Mouse (Mus musculus): ENCODE measurements at regions not wholly inside any gene's neighbourhood (a gene's known extent, or its start where the extent isn't known, plus 50 kb on each side); places are given as distances from the start of the nearest gene placed in this dataset.

DNA sequence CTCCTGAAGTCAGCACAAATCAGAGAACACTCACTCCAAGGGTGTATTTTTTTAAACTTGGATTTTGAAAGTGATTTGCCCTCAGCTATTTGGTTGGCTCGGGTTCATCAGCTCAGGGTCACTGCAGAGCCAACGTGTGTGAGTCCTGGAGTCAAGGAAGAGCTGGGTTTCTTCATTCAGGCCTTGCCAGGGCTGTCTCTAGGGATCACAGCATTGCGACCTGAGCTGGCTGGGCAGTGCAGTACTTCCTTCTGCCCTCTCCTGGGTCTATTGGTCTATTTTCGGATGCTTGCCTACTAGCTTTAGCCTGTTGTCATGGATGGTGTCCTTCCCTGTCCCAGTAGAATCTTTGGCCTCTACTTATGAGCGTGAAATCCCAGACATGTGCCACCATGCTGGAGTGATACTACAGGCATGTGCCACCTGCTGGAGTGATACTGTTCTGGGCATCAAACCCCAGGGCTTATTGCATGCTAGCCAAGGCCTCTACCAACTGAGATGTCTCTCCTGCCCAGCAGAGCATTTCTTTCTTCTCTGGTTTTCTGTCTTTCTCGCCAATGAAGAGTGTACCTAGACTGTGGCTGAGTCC is 211.7 kb upstream of the Rbfox1 start:
- no peak for DNase-seq (ENCODE audit: low read depth, low spot score)

DNA sequence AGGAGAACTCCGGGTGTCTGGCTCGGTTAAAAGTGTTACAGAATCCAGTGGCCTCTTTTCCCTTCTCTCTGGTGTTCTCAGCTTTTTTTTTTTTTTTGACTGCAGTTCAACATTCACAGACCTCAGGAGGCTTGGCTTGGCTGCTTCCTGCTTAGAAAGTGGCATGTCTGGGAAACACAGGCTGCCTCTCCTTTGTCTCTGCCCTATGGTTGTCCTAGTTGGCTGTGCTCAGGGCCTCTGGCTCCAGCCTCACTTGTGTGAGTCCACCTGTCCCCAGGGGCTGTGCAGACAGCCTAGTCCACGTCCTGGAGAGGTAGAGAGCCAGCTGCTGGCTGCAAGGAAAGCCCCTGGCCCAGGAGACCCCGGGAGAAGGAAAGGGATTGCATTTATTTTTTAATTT is 212.3 kb upstream of the Rbfox1 start:
- no peak for DNase-seq (ENCODE audit: low read depth, low spot score)

DNA sequence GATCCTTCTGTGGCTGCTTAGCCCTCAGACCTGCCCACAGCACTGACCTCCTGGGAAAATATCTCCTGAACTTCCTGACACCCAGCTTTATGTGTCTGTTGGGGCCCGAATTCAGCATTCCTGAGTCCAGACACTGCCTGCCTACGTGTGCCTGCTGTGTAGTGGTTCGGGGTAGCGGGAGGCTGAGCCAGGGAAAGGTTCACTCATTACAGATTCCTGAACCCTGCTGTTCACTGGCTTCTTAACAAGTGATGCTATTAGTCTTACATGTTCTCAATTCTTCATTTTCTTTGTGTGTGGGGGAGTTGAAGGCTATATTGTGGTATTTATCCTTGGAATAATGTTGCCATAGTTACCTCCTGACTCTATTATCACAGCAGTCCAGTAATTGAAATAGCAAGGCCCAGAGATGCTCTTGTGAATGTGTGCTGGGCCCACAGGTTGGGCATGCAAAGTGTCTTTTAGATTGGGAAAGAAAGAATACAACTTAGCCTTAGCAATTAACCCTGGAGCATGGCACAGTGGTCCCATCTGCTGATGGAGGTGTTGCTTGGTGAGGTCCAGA is 216.7 kb upstream of the Rbfox1 start:
- no peak for DNase-seq (ENCODE audit: low read depth, low spot score)

DNA sequence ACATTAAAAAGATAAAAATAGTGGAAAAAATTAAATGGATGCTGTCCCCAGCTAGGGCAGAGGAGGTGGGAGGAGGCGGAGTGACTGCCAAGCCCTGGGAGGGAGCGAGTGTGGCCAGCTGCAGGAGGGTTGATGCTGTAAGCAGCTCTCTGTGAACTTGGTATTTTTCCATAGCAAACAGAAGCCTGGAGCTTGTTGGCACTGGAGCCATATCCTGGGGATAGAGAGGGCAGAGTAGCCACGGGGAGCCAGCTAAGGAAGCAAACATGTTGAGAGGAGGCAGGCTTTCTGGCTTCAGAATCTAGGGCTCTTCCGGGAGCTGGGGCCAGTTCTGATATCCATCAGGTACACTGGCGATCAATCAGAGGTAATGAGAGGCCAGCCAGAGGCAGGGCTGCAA is 223.2 kb upstream of the Rbfox1 start:
- no peak for DNase-seq (ENCODE audit: low read depth, low spot score)

DNA sequence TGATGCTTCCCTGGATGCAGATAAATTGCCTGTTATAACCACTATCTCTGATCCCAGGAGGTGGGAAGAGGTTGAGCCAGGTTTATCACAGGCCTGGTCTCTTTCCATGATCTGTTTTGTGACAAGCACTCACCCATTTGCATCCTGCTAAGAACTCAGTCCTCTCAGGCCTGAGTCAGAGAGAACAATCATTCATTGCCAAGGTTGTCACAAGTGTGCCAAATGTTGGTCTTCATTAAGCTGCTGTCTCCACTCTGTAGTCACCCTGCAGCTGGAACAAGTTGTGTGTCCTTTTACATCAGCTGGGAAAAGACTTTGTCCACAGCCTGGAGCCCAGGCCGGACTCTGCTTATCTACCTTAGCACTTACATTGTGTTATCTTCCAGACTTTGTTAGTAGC is 233.6 kb upstream of the Rbfox1 start:
- DNase-seq (ENCODE audit: low read depth, low spot score) = no peak

DNA sequence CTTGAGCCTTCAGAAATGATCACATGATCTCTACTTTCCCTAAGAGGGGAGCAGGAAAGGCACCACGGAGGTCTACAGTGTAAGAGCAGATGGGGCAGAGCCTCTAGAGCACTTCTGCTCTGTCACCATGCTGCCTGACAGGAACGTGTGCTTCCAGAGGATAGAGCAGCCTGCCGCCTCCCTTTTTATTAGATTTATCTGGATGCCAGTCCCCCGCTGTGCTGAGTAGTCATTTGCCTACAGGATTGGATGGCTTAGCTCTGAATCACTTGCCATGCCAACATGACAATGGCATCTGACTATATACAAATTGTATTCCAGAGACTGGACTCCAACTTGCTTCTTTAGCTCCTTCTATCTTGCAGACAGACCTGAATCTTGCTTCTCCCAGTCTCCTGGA is 234.2 kb upstream of the Rbfox1 start:
- no peak for DNase-seq (ENCODE audit: low read depth, low spot score)

DNA sequence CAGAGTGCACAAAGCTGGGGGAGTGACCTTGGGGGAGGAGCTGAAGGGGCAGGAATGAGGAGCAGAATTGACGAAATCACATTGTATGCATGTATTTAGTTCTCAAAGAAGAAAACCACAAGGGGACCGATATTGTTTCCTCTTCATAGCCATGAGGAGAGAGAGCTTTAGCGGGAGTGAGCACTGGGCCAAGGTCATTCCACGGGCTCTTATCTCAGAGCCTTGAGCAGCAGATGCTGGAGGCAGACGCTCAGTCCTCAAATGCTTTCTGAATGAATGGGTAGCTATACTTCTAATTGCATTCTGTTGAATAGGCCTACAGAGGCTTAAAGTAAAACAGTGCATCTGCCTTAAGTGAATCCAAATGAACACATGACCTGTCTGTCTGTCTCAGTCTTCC is 245.2 kb upstream of the Rbfox1 start:
- DNase-seq (ENCODE audit: low read depth, low spot score) = no peak

DNA sequence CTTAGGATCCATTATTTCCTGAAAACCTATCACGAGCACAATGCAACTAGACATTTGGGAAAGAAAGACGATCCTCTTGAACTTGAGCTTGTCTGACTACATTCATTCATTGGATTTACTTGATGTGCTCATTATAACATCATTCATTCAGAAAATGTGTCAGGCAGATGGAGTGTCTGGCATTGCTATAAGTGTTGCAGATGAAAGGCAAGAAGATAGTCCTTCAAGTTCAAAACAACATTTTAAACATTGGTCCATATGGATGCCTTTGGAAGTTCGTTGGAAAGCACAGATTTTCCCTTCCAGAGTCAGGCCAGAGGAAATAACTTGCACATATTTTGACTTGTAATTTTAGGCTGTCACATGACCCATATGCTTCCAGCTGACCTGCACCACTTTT is 255.2 kb upstream of the Rbfox1 start:
- no peak for DNase-seq (ENCODE audit: low read depth, low spot score)

DNA sequence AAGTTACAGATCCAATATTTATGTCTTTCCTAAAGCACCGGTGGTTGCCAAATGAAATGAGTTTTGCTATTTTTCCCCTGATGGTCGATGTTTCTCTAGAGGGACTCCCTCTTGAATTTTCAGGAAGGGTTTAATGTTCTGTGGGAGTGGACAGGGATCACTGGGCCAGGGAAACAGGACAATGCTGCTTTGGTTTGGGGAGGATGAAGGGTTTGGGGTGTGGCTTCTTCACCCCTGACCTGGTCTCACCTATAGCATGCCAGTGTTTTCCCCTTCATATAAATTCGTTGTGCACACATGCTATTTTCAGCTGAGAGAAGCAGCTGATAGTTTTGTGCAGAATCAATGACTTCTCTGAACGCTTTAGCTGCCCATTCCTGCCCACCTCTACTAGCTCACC is 257.2 kb upstream of the Rbfox1 start:
- DNase-seq (ENCODE audit: low read depth, low spot score) = no peak

DNA sequence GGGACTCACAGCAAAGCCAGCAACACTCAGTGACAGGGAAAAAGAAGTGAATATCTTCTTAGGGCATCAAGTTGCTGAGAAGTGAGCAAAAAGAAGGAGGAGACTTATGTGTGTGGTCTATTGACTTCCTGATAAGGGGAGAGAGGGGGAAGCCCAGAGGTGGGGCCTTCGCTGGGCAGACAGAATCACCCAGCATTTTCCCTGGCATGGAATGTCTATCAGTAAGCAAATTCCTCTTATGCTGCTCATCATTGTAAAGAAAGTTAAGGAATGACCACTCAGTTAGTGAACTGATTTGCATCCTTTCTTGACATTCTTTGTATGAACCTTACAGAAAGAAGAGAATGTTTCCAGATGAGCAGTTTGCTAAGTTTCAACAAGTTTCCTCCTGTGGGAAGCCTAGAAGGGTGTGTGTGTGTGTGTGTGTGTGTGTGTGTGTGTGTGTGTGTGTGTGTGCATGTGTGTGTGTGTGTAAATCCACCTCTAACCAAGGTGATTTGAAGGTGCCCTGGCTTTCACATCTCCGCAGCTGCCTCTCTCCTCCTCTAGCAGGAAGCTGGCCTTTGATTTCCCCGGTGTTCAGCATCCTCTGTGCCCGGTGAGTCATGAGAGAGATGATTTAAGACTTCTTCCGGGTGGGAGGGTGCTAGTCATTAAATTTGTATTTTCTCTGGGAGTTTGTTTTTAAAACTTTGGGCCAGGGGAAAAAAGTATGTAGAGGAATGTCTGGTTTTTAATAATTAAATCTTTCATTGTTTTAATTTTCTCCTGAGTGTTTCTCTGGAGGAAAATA is 257.8 kb upstream of the Rbfox1 start:
- DNase-seq (ENCODE audit: low read depth, low spot score) = no peak

DNA sequence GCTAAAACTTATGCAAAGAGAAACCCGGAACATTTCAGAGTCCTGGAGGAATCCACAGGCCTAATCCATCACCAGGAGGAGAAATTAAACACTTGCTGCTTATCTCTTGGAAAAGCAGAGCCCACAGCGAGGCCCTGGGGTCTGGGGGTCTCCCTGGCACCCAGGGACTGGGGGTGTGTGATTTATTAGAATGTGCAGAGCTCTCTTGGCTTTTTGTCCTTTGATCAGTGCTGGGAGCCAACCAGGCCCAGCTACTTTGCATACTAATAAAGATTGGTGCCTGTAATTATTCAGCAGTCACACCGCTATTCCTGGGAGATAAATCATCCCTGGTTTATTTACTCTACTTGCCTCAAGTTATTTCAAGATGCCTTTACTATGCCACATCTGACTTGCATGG is 260.0 kb upstream of the Rbfox1 start:
- no peak for DNase-seq (ENCODE audit: low read depth, low spot score)

DNA sequence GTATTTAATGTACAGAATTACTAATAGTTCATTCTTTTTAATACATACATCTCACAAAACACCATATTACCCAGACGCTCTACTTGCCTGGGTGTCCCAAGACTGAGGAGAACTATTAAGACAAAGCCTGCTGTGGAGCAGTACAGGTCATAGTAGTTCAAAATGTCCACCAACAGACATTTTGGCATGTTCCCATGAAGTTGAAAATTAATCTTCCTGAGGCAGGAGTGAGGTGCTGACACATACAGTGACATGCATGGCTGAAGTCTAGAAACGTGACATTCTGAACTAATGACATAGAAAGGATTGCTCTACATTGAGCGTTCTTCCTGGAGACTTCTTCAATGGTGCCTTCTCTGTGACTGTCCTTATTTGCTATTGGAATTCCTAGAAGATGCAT is 264.6 kb upstream of the Rbfox1 start:
- no peak for DNase-seq (ENCODE audit: low read depth, low spot score)

DNA sequence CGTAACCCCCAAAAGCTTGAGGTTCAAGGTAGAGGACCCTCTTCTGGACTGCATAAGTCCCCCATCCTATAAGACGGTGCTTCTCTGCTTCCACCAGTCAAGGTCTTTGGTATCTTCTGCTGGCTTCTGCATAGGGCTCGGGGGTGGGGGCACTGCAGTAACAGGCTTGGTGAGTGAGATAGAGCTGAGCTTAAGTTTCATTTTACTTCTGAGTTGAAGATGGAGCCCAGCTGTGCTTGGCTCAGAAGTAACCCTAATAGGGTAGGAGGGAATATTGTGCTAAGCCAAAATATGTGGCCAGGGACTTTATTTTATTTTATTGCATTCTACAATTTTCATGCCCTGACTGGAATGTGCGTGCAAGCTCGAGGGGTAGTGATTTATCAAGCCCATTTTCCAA is 268.8 kb upstream of the Rbfox1 start:
- DNase-seq (ENCODE audit: low read depth, low spot score) = no peak

DNA sequence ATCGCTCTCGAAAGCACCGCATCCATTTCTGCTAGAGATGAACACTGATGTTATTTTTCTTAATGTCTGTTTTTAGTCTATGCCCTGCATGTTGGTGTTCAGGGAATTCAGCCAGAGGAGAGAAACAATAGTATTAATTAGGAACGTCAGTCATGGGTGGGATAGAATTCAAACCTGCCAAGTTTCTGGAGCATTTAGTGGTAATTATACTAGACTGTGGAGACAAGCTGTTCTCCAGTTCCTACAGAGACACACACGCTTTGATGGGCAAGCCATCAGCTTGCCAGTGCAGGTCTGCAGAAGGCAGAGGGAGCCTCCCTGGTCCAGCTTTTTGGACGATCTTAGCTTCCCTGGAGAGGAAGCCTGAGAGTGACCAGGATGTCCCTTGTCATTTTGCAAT is 289.8 kb upstream of the Rbfox1 start:
- DNase-seq (ENCODE audit: low read depth, low spot score) = no peak

DNA sequence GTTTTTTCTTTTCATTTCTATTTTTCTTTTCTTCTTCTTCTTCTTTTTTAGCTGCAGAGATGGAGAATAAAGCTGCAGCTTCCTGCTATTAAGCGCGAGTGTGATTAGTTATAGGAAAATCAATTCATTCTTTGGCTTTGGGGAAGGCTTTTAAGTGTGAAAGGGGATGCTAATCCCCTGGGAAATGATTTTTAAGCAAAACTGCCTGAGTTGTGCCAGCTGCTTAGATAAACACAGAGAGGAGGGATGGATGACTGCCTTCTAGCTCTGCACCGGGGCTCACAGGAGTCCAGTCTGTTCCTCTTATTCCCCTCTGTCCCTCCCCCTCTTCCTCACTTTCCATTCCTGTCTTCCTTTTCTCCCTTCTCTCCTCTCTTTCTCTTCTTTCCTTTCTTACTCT is 306.8 kb upstream of the Rbfox1 start:
- DNase-seq (ENCODE audit: low read depth, low spot score) = no peak

DNA sequence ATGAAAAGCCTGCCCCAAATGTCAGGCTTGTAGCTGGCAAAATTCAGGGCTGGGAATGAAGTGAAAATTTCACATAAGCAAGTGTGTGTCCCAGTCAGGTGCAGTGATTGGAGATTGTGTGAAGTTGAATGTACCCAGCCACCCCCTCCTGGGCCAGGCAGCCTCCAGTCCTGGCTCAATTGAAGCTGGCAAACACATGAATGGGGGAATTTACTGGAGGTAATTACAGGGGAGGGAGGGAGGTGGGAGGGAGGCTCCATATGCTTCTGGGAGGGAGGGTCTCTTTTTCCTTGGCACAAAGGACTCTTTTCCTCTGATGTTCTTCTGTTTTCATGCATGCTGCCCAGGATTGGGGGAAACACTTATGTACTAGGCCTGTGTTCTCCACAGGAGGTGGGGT is 312.4 kb upstream of the Rbfox1 start:
- no peak for DNase-seq (ENCODE audit: low read depth, low spot score)

DNA sequence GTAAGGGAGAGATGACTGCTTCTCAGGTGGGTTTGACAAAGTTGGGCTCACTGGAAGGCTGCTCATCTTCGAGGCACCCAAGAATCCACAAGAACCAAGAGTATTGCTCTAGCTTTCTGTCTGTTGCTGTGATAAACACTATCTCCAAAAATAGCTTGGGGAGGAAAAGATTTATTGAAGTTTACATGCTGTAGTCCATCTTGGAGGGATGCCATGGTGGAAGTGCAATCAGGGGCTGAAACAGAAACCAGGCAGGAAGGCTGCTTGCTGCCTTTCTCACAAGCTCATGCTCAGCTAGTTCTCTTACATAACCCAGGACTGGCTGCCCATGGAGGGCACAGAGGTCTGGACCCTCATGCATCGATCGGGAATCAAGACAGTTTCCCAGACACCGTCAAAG is 314.5 kb upstream of the Rbfox1 start:
- no peak for DNase-seq (ENCODE audit: low read depth, low spot score)

DNA sequence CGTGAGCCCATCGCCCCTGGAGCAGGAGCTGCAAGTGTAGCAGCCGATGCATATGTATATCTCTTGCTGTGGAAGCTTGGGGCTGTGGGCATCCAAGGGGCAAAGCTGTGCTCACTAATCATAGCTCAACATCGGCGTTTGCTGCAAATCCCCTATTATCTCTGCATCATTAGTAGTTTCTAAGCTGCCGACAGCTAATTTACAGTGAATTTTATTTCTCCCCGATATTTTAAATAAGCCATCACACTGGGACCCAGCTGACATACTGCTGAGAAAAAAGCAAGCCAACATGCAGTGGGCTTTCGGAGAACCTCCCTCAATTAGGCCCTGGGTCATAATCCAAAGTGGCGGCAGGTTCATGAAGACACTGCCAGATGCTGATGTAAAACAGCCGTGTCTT is 313.3 kb upstream of the Eef2kmt start:
- DNase-seq (ENCODE audit: low read depth, low spot score) = no peak

DNA sequence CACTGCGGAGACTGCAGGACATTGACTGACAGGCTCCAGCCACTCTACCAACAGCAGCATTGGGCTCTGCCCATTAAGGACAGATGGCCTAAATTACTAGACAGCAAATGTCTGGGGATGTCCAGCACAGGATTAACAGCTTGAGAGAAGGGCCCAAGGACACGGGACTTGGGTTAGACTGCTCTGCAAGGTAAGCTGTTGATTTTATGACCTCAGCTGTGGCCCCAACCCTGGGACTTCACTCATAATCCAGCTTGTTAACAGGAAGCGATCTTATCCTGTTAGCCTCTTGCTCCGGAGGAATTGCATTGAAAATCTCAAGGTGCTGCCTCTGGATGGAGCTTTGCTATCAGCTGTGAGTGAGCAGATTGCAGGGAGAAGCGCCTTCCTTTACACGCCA is 293.2 kb upstream of the Eef2kmt start:
- no peak for DNase-seq (ENCODE audit: low read depth, low spot score)

DNA sequence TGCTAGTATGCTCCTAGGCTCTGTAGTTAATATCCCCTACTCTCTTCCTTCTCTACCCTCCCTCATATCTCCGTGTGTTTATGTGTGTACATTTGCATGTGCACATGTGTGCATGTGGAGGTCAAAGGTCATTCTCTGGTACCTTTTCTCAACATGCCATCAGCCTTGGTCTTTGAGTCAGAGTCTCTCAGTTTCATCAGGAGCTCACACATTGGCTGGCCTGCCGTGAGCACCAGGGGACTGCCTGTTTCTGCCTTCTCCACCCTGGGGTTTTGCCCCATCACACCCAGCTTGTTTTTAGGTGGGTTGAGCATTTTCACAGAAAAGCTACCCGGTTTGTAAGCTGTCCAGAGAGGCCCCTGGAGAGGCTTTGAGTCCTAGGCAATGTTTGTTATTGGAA is 292.8 kb upstream of the Eef2kmt start:
- DNase-seq (ENCODE audit: low read depth, low spot score) = no peak

DNA sequence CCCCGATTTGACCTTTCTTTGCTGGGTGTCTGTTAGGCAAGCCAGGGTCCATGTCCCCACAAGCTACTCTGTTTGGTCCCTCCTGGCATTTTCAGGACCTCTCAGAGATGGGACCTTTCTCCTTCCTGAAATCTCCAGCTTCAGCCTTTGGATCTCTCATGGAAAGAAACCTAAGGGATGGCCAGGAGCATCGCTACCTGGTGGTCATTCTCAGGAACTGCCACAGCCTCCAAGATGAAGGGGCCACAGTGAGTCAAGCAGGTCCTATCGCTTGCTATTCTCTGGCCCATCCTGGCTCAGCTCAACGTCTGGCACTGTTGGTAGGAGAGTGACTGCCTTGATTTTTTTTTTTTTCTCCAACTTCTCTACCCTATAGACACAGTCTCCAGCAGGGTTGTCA is 291.0 kb upstream of the Eef2kmt start:
- DNase-seq (ENCODE audit: low read depth, low spot score) = no peak

DNA sequence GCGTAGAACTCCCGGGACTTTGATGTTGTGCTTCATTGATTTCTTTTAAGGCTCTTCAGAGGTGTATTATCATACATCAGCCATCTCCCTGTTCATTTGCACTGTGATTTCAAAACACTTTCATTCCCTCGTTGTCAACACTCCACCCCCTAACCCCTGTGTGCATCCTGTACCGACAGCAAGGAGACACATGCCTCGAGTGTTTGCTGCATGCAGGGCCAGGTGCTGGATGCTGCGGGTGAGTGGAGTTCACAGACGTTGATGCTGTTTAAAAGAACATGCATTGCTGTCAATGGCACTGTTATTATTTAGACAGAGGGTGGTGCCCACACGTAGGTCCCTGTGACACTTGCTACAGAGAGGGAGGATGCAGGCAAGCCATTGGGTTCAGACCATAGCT is 290.0 kb upstream of the Eef2kmt start:
- no peak for DNase-seq (ENCODE audit: low read depth, low spot score)

DNA sequence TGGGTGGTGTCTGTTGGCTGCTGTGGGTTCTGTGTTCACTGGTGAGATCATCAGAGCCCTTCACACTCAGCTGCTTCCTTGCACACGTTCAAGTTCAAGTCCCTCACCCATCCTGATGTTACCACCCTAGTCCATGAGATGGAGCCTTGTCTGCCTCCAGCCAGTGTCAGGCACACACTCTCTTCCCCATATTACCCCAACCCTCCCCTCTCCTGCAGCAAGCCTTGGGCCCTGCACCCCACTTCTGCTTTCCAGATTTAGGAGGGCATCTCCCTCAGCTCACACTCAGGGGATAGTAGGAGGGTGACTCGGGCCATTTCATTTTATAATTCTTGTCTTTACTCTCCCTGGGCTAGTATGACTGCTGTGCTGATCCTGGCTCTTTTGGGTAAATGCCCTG is 288.7 kb upstream of the Eef2kmt start:
- DNase-seq (ENCODE audit: low read depth, low spot score) = no peak

Data from CD4-positive, CD25-positive, alpha-beta regulatory T cell, adult 2 months (primary cell).